Mouse (Mus musculus) bone marrow, adult 2 months (tissue): Measurements from ENCODE around the gene Zfp119b.

ENCODE experiments used
- CTCF ChIP-seq: fragments of 200-500 bp; IDR thresholded peaks from 2 replicates; pipeline ENCODE4 v1.5.1; 2011; ENCODE audit warnings: low read length, control low read depth; ENCODE audit not compliant: control insufficient read depth, insufficient read depth
- POLR2A ChIP-seq: fragments of 200-500 bp; IDR thresholded peaks from 2 replicates; pipeline ENCODE4 v1.6.1; 2011; ENCODE audit warnings: low read depth, mild to moderate bottlenecking, control low read depth, low read length, borderline replicate concordance; ENCODE audit not compliant: control insufficient read depth

DNA sequence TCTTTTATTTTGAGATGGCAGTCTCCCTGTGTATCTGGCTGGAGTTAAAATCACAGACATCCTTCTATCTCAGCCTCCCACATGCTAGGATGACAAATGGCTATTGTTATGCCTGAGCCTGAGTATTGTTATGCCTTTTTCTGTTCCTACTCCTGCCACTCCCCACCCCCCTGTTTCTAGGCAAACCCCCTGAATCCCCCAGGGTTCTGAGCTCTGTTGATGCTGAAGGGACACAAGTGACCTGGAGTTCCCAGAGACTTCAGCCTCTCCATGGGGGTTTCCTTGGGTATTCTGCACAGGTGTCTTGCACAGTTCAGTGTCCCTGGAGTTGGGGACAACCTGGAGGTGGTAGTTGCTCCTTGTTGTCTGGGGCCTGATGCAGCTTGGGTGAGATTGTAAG is 2.7 kb upstream of the Zfp119b start:
- TF ChIP-seq POLR2A (no peak), CTCF (no peak)
